Mouse (Mus musculus) adrenal gland, adult 8-10 months (tissue): ENCODE results near the gene Ribc2. TPM values are rescaled to one million over a fixed set of nuclear protein-coding genes. Genes with fewer than 3 reads are reported as not detected.
A peak's percentile ranks its signal among the peaks of the same experiment; 100 is the strongest.

Experiments
- DNase-seq: peaks from one replicate; pipeline ENCODE4 v3.0.0; 2022
- total RNA-seq, 4 experiments: library from RNA; stranded (reverse); gene quantifications; 2 replicates each; pipeline ENCODE4 v1.2.4; 2022

Gene Ribc2
- total RNA-seq, result under 1 TPM in 1 of 4 experiments, not detected in 3; 0.16 TPM

DNA sequence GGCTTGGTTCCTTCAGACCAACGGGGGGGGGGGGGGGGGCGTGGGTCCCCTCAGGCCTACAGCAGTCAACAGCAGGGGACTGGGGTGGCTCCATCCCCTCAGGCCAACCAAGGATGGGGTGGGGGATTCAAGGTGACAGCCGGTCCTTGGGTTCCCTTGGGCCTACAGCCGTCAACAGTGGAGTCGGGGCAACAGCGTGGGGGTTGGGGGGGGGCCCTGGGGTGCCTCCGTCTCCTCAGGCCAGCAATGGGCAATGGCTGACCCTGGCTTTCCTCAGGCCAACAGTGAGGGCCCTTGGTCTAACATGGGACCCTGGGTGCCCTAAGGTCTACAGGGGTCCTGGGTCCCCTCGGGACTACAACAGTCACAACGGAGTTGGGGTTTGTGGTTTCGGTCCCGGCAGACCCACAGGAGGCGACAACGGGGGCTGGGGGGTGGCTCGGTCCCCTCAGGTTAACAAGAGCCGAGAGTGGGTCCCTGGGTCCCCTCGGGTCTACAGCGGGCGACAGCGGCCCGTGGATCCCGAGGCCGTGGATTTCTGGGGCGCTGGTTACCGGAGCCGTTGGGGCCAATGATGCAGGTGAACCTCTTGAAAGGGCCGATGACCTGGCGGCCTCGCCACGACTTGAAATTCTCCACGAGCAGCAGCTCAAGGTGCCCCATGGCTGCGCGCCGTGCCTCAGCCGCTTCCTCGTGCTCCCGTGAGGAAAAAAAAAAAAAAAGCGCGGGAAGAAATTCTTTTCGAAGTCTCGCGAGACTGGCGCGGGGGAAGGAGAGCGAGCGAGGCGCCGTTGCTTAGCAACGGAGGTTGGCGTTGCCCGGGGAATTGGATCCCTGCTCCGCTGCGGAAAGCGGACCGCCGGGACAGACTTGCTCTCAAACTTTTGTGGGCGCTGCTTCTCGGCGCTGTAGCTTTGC is at the start of gene Ribc2, which contains the start of gene Smc1b:
Gene Ribc2 (plus strand): TSS at position 804 of the 918 bp plus-strand sequence.
Gene Smc1b (minus strand): TSS at position 690 of the 918 bp plus-strand sequence.
- no peak for DNase-seq

DNA sequence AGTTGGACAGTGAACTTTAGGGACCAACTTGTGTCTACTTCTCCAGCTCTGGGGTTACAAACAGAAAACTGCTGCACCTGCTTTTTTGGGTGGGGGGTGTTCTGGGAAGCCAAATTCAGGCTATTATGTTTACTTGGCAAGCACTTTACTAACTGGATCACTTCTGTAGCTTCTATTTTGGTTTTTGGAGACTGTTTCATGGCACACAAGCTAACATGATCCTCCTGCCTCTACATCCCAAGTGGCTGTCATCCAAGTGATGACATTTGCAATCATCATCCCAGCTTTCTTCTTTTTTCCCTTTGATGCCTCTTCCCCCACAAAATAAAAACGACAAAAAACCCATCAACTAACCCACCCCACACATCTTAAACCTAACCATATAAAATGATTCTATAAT is 46.2 kb upstream of the Ribc2 start:
- no peak for DNase-seq

DNA sequence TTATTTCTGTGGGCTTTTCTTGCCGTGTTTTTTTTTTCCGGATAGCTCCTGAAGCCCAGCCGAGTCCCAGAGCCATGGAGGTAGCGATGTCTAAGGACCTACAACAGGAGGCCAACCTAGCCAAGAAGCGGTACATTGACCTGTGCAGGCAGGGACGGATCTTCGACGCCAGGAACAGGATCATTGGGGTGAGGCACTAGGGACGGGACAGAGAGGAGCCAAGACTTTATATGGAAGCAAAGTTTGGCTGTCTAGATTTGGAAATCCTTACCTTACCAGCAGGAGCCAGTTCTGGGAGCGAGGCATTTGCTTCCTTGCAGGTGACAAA is 279 bp downstream of the Ribc2 start:
- DNase-seq, result no peak

DNA sequence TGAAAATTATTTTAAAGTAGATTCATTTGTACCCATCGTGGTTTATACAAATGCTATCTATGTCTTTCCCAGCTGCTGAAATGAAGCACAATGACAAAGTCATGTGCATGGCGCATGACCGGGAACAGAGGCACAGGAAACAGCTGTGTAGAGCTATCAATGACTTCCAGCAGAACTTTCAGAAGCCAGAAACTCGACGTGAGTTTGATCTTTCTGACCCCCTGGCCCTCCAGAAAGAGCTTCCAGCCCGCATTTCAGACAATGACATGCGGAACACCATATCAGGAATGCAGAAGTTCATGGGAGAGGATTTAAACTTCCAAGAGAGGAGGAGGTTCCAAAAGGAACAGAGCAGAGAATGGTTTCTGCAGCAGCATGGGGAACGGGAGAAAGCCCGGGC is 3.3 kb downstream of the Ribc2 start:
- DNase-seq, result no peak

DNA sequence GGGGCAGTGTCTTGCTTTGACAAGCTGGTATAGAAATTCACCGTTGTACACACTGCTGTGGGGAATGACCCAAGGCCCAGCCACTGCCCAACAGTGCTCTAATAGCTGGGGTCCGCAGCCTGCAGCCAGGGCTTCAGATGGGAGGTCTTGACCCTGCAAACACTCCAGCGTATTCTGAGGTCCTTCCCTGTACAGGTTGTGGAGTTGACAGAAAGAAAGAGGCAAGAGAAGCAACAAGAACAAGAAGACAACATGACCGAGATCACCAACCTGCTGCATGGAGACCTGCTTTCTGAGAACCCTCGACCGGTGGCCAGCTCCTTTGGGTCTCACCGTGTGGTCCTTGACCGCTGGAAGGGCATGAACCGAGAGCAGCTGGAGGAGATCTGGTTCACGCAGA is 9.4 kb downstream of the Ribc2 start:
- no peak for DNase-seq

DNA sequence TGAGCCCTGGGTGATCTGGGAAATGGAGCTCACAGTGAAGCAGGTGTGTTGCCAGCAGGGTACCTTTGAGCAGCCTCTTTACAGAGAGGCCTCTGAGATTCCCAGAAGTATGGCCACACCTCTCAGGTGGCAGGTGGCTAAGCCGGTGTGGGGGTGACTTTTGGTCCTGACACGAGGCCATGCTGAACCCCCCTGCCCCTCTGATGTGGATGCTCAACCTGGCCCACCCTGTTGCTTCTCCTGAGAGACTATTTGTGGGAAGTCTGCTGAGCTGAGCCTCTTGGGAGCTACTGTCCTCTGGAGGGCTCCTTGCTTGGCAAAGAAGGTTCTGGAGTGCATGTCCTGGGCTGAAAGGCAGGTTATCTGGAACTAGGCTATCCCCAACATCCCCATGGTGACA is 10.6 kb downstream of the Ribc2 start:
- DNase-seq, result no peak

DNA sequence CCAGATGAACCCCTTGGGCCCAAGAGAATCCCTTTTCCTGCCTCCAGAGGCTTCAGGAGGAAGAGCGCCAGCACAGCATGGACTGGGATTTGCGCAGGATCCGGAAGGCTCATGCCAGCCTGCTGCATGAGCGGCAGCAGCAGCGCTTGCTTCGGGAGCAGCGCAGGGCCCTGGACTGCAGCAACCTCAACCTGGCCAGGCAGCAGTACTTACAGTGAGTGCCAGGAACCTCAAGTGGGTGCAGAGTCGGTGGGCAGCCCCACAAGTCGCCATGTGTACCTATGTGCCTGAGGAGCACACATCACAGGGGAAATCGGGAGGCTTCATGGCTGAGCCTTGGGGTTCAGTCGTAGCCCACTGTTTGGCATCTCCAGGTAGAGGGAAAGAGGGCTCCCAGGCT is 11.3 kb downstream of the Ribc2 start:
- DNase-seq, result no peak

DNA sequence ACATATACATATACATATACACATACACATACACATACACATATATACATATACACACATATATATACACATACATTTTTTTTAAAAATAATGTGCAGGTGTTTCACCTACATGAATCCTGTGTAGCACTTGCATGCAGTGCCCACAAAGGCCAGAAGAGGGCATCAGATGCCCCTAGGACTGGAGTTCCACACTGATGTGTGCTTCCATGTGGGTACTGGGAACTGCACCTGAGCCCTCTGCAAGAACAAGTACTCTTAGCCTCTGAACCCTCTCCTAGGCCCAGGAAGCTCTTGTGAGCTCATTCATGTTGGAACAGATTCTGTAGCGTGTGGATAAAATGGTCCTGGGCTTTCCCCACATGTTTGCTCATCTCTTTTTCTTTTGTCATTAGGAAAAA is 11.9 kb downstream of the Ribc2 start:
- no peak for DNase-seq

DNA sequence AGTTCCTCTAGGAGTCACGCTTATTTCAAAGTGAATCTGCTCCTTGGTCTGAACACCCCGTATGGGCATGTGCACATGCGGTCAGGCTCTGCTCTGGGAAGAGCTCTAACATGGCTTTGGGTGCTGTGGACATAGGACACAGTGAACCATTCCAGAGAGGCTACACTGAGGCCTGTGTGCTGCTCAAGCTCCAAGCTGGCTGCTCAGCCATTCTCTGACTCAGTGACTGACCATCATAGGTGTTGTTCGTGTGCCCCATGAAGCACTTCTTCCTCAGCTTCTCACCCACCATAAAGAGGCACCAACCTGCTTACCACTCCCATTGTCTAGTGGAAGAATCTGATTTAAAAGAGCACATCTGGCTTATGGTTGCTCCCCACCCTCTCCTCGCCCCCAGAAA is 12.4 kb downstream of the Ribc2 start:
- DNase-seq, result no peak

DNA sequence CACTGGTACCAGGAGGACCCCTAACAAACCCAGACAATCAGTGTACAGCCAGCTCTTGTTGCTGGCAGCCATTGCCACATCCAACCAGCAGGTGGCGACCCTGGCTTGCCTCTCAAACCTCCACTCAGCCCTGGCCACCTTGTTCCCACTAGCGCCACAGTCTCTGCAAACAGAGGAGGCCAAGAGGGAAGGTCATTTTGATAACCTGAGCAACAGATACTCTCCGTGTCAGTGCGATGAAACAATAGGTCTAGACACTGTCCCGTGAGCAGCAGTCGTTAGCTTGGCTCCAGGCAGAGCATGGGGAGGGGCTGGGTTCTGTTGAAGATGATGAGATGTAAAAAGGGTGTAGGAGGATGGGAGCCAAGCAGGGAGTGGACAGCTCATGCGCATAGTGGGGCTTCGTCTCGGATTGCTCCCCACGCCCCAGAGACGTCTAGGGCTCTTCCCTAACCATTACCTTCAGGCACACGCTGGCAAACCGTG is 19.6 kb downstream of the Ribc2 start:
- DNase-seq, result peak; percentile 30

DNA sequence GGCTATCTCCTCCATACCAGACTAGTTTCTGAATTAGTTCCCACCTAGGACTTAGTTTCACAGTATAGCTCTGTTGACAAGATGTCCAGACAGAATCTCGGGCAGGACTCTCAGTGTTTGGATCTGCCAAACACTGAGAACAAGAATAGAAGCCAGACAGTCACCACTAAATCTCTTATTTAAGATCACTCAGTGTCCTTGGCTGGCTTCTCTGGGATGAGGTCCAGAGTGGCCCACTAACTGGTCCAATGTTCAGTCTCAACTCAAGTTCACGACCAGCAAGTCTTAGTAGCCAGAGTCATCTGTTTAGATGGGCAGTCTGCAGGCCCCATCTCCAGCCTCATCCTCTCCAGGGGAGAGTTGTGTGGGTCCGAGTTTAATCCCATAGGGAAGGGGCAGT is 20.7 kb downstream of the Ribc2 start:
- DNase-seq, result no peak

DNA sequence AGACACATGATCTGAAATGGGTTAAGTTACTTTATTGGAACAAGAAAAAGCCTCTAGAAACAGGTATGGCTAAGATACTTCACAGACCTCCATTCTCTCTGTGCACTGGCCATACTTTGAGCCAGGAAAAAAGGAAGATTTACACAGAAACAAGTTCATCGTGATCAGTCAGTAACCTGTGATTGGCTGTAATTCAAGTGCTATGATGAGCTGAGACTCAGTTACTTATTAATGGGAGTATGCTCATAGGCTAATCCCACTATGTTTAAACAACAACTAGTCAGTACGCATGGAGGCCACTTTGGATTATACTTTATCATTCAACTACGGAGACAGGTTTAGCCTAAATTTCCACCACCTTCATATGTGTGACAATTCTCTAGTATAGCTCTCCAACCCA is 22.2 kb downstream of the Ribc2 start:
- no peak for DNase-seq

DNA sequence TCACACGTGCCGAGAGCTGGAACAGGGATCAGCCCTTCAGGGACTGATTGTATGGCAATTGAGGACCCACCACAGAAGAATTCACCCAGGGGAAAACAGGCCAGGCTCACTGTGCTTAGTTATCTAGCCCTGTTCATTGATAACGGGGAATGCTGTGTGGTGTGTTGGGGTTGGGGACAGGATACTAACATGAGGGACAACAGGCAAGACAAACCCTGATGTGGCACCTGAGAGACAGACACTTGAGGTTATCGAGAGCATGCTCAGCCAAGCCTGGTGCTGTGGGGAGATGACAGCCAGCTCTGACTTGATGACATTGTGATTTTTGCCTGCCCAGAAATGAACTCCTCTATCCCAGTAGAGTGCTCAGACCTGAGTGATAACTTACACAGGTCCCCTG is 24.3 kb downstream of the Ribc2 start:
- DNase-seq, result no peak

DNA sequence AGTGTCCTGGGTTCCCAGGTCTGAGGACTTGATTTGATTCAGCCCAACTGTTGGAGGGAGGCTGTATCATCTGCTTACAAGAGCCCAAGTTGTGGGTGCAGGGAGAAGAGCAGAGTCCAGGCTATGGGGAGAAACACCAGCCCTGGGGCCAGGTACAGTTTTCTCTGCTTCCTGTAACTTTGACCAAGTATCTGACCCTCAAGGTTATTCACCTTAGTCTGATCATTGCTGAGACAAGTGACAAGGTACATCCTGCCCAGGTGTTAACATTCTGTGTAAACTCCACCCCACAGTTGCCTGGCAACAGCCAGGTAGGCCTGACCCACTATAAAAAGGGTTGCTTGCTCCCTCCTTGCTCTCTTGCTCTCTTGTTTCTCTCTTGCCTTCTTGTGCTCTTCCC is 29.5 kb downstream of the Ribc2 start:
- DNase-seq, result no peak

DNA sequence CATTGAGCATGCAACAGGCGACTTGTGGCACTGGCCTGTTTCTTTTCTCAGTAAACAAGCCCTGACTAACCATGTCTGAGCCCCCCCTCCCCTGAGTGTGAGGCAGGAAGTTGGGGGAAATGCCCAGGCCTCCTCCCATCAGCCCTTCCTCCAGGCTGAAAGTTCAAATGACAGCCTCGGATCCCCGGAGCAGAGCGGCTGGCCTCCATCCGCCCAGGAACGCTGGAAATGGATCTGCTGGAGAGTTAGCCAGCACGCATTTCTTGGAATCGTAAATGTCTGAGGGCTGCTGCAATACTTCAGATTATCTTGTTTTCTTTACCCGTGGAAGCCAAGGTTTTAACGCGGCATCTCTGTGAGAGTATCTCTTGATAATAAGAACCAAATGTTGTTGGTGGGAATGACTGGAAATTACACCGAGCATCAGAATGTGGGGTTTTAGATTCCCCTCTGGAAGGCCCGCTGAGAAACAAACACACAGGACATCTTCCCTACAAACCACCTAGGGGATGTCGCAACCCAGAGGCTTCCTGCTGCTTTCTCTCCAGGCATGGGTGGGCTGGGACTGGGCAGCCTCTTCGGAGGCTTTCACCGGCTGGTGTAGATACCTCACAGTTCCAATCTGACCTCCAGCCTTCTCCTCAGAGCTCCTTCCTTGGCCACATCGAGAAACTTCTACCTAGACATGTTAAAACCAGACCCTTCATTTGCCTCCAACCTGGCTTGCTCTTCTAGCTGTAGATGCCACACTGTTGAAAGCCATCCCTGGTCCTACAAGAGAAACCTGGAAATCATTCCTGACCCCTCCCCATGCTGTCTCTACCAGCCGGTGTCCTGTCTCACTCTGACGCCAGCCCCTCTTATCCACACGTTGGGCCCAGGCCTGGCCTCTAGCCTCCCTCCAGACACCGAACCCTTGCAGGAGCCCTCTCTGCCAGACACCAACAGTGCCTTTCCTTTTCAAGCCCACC is 31.1 kb downstream of the Ribc2 start:
- no peak for DNase-seq

DNA sequence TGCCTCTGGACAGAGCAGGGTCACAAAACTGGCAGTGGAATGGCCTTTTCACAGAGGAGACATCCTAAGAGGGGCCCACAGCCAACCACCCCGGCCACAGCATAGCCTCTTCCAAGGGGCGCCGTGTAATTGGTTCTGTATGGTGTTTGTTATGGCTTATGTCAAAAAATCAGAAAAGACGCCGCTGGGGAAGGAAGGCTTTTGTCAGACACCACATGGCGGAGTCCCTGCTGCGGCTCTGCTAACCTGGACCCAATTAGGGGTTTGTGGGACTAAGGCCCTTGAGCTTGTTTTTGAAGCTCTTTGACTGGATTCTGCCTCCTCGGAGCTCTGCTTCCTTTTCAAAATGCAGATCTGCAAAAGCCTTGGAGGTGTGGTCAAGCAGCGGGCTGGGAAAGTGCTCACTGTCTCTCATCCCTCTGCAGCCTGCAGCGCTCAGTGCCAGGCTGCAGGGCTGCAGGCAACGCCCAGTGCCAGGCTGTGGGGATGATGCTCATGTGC is 34.6 kb downstream of the Ribc2 start:
- DNase-seq, result no peak

DNA sequence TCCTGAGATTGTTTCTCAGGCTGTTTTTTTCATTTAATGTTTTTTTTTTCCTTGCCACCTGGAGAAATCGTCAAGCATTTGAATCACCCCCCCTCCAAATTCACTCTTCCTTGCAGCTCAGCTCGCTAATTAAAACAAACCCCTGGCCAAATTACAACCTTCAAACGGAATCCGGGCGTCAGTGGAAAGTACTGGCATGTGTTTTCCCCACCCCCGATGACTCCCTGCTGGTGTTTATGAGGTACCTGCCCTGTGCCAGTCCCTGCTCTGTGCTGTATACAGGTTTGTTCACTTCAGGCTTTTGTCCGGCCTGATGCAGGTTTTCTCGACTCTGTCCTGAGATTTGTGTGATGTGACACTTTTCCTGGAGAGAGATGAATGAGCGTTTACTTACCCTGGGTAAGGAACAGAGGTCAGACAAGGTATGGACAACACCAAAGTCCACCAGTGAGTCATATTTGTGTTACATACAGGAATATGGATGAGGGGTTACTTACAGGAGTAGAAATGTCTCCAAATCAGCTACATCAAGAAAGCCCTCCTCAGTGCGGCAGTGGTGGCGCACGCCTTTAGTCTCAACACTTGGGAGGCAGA is 35.3 kb downstream of the Ribc2 start:
- no peak for DNase-seq

DNA sequence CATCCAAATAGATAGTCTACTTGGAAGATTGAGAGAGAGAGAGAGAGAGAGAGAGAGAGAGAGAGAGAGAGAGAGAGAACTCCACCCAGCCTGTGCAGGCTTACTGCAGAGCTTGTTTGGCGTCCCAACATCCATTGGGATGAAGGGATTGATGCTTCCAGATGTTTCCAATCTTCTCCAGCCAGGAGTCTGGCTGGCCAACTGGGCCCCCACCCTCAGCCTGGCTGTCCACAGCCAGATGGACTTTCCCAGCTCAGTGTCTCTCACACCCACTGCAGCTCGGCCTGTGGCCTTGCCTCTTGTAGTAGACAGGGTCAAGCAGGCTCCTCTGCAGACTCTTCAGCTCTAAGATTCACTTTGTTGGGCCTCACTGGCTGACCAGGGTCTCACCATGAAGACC is 40.2 kb downstream of the Ribc2 start:
- DNase-seq, result no peak

DNA sequence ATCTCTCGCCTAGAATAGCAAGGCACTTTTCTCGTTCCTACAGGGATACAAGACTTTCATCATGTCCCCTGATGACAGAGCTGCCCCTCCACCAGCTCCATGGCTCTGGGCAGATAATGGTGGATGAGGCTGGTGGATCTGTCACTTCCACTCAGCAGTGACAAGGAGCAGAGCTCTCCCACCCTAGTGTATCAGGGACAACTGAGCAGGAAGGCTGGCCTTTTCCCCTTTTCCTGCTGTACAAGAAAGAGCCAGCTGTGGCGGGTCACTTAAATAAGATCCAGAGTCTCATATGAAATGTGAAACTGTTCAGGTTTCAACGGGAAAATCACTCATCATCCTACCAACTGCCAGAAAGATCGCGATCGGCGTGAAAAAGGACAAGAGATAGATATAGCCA is 41.5 kb downstream of the Ribc2 start:
- DNase-seq, result no peak

DNA sequence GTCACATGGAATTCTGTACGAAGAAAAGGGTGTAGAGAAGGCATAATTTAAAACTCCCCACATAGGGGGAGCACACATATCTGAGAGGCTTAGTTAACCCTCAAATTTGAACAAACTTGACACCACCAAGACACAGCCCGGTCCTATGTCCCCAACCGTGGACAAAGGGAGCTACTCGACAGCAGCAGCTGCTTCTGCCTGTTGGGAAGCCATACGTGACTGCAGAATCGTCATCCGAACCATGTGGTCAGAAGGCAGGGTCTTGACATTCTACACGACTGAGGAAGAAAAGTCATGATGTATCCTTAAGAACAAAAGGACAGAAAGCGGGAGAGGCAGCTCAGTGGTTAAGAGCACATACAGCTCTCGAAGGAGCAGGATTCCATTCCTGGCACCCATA is 42.2 kb downstream of the Ribc2 start:
- no peak for DNase-seq

DNA sequence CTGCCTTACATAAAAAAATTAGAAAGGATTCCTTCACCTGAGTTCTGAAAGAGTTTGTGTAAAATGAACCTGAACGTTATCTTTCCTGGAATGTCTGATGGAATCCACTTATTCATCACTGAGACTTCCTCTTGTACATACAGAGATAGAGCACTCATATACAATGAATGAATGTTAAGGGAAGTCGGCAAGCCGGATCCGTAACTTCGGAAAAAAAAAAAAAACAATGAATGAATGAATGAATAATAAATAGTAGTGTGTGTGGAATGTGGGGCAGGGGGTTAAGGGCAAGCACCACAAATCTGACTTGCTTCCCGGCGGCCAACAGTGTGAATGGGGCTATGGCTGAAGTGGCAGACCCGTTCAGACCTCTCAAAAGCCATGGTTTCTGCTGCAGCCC is 45.7 kb downstream of the Ribc2 start:
- DNase-seq, result no peak

DNA sequence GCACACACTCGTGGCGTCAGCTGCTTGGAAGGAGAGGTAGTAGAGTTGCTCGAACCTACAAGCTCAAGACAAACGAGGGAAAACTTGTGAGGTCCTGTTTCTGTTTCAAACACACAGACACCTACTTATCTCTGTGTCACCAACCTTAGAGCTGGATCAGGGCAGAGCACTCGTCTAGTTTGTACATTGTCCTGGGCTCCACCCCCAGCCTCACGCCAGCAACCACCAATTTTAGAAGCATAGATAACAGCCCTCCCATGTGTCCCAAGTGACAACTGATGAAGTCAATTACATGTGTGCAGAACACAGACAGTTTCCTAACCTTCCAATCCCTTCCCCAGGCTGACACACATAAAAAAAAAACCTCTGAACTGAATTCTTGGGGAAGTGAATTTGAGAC is 46.3 kb downstream of the Ribc2 start:
- no peak for DNase-seq
